Mouse (Mus musculus): Measurements from ENCODE around the gene Atxn7l3b.

Atxn7l3b gene

DNA sequence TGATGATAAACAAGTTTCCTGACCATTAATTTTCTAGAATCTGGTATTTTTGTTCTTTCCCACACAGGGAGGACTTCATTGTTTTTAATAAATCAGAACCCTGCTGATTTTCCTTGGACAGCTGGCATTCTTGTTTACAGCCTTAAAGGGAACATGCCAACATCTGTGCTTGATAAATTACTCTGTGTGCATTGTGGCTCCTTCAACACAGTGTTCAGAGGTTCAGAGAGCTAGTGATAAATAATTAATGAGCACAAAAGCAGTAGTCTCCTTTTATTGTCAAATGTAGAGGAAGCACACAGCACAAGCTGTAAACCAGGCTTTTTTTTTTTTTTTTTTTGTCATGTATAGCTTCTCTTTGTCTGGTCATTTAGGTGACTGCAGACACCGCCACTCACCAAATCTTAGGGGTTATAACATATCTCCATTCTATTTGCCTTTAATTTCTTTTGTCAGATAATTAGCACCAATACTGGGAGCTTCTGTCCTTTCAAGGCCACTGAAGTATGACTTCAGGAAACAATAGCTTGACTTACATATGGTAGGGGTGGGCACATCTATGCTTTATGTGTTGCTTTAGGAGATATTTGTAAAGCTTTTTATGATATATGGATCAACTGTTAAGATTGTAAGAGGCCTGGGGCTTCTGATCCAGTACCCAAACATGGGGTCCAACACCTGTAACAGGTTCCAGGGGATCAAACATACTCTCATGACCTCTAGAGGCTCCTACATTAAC lies 52.0 kb downstream of the Atxn7l3b start:
- DNase-seq (ENCODE audit: low spot score in 2 of 2): no peak
